ENCODE assay signal across 7 mouse cellular contexts in the genomic region with DNA sequence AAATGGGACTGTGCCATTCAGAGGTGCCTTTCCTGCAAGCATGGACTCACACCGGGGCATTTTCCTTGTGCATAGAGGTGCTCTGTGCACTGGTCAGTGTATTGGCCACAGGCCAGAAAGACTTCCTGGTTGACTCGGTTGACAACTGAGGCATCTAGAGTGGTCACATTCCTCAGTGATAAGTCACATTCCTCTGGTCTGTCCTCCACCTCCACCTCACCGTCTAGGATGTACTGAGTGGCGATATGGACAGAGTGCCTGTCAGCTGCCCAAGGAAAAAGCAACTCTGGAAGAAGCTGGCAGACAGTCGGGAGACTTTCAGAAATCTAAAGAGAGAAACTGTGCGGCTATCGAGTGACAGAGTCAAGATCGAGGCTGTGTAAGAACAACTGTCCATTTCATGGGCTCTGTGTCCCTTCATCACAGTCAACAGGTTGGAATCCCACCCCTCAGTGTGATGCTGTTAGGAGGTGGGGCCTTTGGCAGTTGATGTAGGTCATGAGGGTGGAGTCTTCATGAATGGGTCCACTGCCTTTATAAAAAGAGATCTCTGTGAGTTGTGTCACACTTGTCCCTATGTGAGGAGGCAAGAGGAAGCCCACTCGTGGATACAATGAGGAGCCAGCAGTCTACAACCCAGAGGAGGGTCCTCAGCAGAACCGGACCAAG. TPM values are rescaled to one million over a fixed set of nuclear protein-coding genes. Genes with fewer than 3 reads are reported as not detected.
DNase-seq lines count a peak whose midpoint lies in the region.

Gene Tdrd7 (plus strand): TSS at position 564 of the 669 bp plus-strand sequence.

- intact Hi-C loops in heart, postnatal 14 days (cut with DNase I) = no loop called here

- peak; percentile 64 for DNase-seq in Muller cell, postnatal 12 days (ENCODE audit: inconsistent ontology term)
- peak; percentile 30 for DNase-seq in adrenal gland, postnatal 36 days
- DNase-seq in heart, postnatal 14 days = peak; percentile 19 to 37
- DNase-seq in layer of hippocampus, postnatal 25 days (ENCODE audit: extremely low spot score in 1 of 2, low spot score in 1 of 2) = no peak
- peak; percentile 83 for DNase-seq in lung, postnatal 36 days
- peak; percentile 32 to 51 for DNase-seq in urinary bladder, postnatal 36 days (ENCODE audit: low spot score in 2 of 2)
- DNase-seq in ovary, postnatal 10 days (ENCODE audit: low spot score) = no peak

RNA-seq across cellular contexts. Expression of gene Tdrd7, which starts in this region (rescaled TPM):
- total RNA-seq in adrenal gland, postnatal 36 days (2021) = 10 to 100 TPM; 28.5 to 32.3 TPM
- total RNA-seq in heart, postnatal 14 days (2021) = 10 to 100 TPM; 11.1 to 14.0 TPM
- total RNA-seq in layer of hippocampus, postnatal 25 days (2021) = 10 to 100 TPM; 29.1 to 29.4 TPM

Comparison
In these comparisons a context has a peak if more than half of its experiments do, and no peak if none do; other contexts are left out.
1. DNase-seq: peak in Muller cell, postnatal 12 days (single experiment), adrenal gland, postnatal 36 days (2 of 2), heart, postnatal 14 days (2 of 2), lung, postnatal 36 days (single experiment) and urinary bladder, postnatal 36 days (2 of 2); none in layer of hippocampus, postnatal 25 days (0 of 2) and ovary, postnatal 10 days (single experiment).